Mouse (Mus musculus) heart, postnatal 25 days (tissue): ENCODE measurements at regions not wholly inside any gene's neighbourhood (a gene's known extent, or its start where the extent isn't known, plus 50 kb on each side); places are given as distances from the start of the nearest gene placed in this dataset.

ENCODE experiments used
- DNase-seq: peaks from one replicate; pipeline ENCODE4 v3.0.0; 2022; ENCODE audit warnings: low spot score
- intact Hi-C: fragments of 180-260 bp; cut with DNase I; formaldehyde crosslinking; loops from one replicate; pipeline ENCODE4 v1.15.1; 2025

DNA sequence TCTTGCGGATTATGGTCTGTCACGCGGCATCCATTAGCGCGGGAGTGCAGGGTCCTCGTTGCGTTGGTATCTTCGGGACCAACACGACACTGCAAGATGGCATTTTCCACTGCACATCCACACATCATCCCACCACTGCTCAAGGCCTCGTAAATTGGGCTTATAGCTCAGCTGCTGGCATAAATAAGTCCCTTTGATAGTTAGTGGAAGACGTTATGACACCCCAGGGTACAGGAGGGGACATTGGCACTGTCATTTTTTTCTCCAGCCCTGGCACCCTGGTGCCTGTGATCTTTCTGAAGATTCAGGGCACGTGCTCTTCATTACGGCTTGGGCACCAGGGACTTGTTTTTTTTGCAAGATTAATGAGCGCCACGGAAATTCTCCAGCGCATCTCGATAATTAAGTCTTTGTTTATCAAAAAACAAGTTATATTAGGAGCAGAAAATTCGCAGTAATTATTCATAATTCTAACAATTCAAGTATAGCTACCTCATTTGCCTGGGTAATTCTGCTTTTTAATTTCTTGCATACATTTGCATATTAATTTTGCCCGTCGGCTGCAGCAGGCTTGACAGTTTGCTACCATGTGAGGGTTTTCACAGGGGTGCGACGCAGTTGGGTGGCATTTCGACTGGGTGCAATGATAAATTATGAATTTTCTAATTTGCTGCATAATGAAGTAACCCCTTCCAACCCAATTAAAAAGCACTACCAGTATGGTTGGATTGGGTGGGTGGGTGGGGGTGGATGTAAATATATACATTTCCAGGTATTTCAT lies 119.1 kb downstream of the Vrk1 start:
- intact Hi-C loops, result no loop called here
- DNase-seq, result no peak

DNA sequence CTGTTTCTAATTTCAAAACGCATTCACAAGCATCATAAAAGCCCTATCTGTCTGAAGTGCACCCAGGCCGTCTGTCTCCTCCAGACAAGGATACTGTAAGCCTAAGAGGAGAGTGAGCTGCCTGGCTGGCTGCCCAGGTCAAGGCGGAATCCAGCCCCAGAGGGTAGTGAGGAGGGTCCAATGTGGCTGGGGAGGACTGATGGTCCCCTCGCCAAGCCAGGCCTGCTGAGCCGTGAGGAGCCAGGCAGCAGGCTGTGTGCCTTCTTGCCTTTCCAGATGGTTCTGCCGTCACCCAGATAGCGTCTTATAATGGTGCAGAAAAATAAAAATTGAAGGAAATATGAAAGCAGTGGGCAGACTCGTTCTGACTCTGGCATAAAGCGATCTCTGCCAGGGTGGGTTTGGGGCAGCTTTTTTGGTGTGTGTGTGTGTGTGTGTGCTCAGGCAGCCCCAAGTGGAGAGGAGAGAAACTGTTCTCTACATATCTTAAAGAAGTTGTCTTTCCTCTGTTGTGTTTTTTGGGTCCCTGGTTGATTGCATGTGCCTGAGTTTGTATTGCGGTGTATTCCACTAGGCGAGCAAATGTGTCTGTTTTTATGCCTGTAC lies 120.1 kb downstream of the Vrk1 start:
- intact Hi-C loops, result no loop called here

DNA sequence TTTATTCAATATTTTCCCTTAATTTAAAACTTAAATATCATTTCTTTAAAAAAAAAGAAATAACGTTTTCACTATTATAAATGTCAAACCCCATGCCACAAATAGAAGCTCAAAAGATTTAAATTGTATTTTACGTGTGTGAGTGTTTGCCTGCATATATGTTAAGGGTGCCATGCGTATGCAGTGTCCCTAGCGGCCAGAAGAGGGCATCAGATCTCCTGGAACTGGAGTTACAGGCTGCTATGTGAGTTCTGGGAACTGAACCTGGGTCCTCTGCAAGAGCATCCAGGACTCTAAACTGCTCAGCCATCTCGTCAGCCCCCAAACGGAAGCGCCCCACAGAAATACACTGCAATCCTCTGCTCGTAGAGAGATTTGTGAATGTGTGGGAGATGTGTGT lies 122.7 kb downstream of the Vrk1 start:
- intact Hi-C loops, result no loop called here
- no peak for DNase-seq

More for the DNA sequence above, 120.1 kb downstream of the Vrk1 start:
- DNase-seq, result no peak

DNA sequence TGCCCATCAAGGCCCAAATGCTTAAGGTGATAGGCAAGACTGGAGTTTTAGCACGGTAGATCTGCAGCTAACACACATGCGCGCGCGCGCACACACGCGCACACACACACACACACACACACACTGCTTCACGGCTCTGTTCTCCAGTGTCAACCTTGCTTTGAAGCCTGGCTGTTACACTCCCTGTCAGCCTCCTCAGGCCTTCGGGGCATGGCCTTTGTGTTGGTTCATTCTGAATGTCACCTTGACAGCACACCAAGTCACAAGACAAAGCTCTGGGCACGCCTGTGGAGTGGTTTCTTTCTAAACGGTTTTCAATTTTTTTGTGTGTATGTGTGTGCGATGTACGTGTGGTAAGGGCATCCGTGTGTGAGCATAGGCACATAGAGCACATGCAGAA lies 128.4 kb downstream of the Vrk1 start:
- intact Hi-C loops, result no loop called here
- no peak for DNase-seq

DNA sequence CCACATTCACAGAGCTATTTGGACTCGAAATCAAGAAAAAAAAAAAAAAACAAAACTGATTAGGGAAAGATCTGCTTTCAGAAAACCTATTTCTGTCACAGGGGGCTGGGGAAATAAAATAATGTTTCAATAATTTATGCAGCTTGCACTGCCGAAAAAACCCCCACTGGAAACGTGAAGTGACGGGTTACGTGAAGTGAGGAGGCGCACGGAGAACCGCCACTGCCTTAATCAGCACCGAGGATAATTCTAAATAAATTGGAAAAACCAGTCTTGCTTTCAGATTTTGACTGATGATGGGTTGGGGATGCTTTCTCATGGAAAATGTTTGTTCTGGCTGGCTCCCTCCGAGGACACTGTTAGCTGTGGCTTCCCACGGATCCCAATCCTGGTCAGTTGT lies 129.5 kb downstream of the Vrk1 start:
- no peak for DNase-seq
- intact Hi-C loops, result no loop called here

DNA sequence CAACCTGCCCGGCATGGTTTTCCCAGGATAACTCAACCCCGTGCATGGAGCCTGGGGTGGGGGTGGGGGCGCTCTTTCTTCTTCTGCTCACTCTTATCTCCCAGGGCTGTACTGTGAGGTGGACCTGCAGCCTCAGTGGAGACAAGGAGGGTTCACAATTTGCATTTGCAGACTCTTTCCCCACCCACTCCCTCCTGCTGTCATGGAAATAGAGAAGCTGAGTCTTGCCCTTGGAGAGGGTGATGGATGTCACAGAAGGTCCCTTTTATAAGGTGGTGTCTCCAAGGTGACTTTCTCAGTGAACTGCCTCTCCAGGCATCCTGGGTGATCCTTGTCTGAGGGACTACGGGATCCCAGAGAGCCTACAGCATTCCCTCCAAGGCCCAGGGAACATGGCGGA lies 129.9 kb downstream of the Vrk1 start:
- no peak for DNase-seq
- intact Hi-C loops, result no loop called here

DNA sequence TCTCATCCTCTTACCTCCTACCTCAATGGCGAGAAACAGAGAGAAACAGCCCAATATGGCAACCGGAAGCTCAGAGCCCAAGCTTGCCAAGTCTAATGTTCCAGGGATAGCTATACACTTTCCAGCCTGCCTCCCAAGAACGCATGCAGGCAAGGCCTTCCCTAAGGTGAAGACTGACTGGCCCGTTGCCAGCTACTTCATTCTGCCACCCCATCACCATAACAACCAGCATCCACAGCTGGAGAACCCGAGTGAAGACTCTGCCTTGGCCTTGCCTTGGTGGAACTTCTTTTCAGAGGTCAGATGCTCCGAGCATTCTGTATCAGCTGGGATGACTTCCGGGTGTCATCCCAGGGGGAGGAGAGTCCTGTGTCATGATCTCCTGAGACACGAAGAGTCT lies 130.6 kb downstream of the Vrk1 start:
- intact Hi-C loops, result no loop called here
- DNase-seq, result no peak

DNA sequence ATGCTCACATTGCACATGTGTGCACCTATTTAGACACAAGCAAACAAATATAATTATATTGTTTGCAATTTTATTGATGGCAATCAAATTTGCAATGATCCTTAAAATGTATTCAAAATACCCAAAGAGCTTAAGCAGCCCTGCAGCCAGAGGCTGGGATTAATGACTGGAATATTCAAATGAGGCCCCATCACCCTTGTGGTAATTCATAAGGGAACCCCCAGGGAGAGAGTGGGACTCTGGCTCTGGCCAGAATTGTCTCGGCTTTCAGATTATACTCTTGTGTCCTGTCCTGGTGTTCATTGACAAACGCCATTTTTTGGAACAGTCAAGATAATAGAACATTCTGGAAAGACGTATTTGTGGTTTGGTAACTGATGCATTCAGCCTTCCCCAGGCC lies 133.5 kb downstream of the Vrk1 start:
- no peak for DNase-seq
- intact Hi-C loops, result no loop called here

DNA sequence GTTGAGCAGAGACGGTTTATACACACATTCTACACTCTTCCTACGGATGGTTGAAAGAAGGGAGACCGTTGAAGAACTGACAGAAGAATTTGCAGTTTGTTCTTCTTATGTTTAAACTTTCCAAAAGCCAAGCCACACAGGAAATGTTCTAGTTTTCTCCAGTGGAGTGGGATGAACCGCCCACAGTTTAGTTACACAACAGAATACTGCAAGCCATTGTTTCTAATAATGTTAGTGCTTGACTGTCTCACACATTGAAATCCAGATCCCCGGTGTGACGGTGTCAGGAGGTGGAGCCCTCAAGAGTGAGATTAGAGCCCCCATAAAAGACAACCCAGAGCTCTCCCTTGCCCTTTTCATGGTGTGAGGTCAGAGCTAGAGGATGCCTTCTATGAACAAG lies 146.8 kb downstream of the Vrk1 start:
- intact Hi-C loops, result no loop called here
- DNase-seq, result no peak

DNA sequence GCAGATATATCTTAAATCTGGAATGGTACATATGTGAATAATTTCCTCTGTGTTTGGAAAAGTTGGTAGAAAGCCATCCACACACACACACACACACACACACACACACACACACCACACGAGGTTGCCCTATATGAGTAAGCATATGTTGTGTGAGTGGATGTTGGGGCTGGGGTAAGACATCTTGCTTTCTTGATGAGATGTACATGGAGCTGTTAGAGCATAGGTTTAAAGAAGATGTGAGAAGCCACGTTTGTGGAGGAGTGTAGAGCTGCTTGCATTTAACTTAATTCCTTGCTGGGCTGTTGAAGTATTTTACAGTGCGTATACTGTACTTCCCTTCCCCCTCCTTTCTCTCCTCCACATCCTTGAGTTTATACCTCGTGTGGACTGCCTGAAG lies 147.8 kb downstream of the Vrk1 start:
- intact Hi-C loops, result no loop called here
- no peak for DNase-seq

DNA sequence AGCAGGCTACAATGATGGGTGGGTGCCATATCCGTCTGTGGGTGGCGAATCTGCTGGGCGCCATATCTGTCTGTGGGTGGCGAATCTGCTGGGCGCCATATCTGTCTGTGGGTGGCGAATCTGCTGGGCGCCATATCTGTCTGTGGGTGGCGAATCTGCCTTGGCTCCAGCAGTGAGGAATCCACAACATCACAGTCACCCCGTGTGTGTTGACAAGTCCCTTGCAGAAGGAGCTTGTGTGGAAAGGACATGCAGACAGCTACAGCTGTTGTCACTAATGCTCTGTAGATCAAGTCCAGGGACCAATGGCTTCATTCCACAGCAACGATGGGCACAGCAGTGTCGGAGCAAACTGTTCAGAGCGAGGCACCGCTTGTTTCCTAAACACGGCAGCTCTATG lies 148.6 kb downstream of the Vrk1 start:
- DNase-seq, result no peak
- intact Hi-C loops, result no loop called here

DNA sequence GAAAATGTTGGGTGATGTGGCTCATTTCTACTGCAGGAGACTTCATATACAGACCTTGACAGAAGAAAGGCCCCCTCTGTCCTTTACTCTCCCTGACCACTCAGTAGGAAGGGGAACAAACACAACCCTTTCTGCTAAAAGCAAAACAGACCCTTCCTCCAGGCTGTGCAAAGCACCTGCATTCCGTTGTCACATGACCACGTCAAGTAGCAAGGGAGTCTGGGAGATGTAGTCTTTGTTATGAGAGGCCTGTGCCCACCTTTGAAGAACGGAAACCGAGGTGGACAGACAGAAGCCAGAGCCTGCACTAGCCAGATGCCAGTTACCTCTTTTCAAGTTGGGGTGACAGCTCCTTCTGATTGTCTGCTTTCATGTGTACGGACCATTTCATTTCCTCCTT lies 161.3 kb downstream of the Vrk1 start:
- intact Hi-C loops, result no loop called here
- no peak for DNase-seq

DNA sequence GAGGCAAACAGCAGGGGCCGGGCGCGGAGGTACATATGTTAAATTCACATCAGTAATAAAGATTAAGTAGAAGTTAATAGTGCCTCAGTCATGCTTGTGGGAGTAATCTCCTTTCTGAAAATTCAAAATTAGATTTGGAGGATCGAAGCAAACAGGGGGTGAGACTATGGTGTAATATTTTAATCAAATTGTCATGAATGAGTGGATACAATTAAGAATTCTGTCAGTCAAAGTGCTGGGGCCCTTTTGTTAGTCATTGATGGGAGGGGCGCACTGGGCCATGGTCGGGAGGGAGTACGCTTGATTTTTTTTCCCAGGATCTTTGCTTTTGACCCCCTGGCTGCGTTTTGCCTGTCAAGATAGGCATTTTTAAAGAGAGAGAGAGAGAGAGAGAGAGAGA lies 163.2 kb downstream of the Vrk1 start:
- DNase-seq, result no peak
- intact Hi-C loops, result no loop called here

DNA sequence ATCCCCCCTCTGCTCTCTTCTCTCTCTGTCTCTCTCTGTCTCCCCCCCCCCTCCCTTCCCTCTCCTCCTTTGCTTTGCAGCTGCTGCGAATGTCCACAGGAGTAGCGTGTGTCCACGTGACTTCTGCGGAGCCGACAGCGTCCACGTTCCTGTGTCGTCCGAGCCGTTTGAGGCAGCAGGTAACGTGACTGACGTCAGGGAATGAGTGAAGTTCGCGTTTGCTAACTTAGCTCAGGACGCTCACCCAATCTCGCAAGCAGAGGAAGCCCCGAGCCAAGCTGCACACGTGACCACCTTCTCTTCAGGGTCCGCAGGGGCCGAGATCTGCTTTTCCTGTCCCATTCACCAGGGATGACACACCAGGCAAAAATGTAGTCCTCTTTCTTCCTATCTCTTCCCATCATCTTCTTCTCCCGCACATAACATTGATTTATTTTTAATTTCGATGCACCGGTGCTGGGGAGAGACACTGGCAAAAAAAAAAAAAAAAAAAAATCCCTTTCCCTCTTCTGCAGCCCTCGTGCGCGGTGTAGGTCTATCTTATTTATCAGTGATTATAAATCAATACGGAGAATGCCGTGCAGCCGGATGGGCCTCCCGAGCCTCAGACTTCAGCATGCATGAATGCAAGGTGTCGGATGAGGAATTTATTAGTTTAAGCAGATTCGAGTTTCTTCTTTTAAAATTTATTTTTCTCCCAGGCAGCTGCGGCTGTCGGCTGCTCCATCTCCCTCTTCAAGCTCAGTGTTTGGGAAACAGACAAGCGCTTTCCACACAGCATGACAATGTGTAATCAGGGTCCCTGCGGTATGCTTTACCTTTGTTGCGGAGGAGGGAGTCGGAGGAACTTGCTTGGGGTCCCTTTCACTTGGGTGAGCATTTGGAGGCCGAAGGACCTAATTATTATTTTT lies 164.3 kb downstream of the Vrk1 start:
- DNase-seq, result no peak
- intact Hi-C loops, result no loop called here

DNA sequence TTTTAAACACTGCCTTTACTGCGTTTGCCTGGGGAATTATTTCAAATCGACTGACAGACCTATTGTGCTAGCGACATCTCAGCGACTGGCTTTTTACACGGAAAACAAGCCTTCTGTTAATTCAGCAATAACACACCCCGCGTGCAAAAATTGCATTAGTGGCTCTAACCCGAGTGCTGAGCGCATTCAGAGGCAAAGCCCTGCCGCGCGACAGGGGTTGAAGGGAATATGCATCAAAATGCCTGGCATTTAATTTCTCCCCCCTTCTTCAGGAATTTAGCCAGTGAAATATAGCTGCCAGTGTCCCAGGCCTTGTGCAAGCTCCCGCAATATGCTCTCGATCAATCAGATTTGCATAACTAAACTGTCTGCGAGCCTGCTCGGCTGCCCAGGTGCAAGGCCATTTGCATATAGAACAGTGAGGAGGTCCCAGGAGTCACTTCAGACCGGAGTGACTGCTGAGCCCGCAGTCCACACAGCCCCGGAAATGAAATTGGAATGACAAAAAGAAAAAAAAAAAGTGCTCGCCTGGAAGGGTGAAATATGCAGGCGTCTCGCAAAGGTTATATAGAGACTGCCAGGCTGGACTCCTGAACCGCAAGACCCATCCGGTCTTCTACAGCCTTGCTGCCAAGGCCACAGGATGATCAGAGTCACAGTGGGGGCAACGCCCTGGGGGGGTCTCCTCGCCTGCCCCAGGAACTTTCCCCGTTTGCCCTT lies 165.1 kb downstream of the Vrk1 start:
- intact Hi-C loops, result no loop called here
- no peak for DNase-seq

DNA sequence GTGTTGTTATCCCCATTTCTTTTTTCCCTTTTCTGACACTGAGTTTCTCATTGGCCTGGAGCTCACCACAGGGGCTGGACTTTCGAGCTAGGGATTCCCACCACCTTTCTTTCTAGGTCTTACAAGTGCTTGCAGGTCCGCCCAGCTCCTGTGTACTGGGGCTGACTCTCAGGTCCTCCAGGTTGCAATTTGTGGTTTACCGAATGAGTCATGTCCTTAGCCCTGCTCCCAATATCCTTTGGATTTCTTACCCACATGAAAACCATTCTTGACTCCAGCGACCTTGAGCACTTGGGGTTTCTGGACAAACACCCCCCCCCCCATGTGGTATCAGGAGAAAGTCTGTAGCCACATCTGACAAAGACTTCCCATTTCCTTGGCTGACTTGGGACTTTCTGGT lies 167.3 kb downstream of the Vrk1 start:
- no peak for DNase-seq
- intact Hi-C loops, result no loop called here

DNA sequence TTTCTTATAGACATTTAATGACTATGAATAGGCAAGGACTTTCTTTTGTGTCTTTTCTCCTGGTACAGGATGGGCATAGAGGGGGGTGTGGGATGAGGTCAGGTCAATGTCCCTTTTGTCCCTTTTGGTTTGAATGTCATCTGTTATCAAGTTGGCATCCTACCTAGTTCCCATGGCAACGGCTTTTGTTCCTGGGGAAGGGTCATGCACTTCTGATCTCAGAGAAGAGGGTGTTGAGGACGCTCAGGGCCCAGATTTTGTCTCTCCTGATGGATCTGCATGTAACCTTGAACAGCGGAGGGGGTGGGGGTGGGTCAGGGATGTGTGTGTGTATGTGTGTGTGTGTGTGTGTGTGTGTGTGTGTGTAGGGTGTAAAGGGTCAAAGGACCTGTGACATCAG lies 167.8 kb downstream of the Vrk1 start:
- intact Hi-C loops, result no loop called here
- no peak for DNase-seq

DNA sequence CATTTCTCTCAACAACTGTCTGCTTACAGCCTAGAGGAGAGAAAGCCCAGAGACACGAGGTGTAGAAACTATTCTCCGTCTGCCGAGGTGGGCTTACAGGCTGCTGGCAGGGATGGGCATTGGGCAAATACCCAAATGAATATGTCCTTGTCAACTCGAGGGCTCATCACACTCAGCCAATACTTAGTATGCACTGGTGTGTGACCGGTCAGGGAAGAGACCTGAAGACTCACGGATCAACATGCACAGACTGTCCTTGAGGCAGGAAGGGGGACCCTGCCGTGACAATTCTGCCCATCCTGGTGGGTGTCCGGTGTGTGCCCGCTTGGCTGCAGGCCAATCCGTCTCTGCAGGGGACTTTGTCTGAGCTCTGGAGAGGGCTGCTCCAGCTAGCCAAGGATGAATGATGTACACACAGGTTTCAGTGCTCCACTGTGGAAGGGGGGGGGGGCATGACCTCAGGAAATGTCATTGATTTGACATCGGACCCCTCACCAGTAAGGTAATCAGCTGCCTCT lies 168.7 kb downstream of the Vrk1 start:
- no peak for DNase-seq
- intact Hi-C loops, result no loop called here

DNA sequence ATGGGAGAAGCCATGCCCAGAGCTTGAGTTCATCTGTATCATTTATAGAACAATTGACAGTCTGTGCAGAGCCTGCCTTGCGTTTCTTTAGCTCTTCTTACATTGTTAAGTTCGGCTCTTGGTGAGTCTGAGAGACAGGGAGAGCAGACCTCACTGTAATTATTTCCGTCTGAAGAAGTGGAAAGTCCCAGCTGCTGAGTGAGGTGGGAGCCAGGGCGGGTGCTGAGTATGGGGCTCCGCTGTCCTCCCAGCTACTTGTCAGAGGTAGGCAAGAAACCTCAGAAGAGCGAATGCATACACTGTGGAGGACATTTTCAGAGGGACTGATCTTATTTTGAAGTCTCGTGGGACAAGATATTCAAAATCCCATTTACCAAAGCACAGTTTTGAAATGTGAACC lies 172.9 kb downstream of the Vrk1 start:
- no peak for DNase-seq
- intact Hi-C loops, result no loop called here

DNA sequence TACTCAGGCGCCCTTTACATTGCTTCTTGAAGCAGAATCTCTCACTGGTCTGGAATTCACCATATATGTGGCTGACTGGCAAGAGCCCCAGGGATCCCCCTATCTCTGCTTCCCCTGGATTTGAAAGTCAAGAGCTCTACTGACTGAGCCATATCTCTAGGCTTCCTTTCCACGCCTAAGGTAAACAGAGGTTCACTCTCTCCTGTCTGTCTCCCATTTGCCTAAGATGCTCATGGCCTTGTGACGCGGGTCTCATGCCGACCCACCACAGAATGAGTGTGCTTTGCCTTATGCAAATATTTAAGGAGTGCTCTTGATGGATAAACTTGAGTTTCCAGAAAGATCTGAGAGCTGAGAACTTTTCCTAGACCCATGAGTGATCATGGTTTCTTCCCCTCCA lies 173.9 kb downstream of the Vrk1 start:
- no peak for DNase-seq
- intact Hi-C loops, result no loop called here
